In the genomic region with DNA sequence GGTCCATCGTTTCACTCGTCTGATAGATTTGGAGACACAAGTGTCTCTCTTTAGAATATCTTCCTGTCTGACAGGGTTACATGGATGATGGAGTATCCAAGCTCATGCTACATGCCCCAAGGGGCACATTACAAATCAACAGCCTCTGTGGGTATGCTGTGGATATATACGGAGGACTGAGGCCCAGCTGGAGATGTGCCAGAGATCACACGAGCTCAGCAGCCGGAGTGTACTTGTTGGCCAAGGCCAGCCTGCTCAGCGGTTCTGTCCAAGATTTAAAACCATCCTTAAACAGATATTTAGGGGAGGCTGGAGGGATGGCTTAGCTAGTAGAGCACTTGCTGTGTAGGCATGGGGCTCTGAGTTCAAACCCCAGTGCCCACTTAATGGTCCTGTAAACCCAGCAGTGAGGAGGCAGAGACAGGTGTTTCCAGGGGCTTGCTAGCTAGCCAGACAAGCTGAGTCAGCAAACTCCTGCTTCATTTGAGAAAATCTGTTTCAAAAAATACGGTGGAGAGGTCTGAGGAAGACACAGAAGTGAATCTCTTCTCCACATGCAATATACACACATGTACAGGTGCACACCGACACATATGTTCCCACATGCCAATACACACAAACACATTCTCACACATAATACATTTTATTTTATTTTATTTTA, we compare ENCODE assay signal across 14 mouse cellular contexts.
DNase-seq lines count a peak whose midpoint lies in the region; ATAC-seq and TF ChIP-seq lines count a peak whose summit lies in the region.
"Had no signal": no experiment of that assay in that cellular context is flagged by ENCODE, and none has a peak within 500 bp of the region (broad histone marks: within the 10 kb centered on the region; RNA-seq: fewer than 3 reads in every experiment).

No protein-coding gene starts in this region.

- no peak for ATAC-seq in midbrain, embryonic 14.5 days (ENCODE audit: low FRiP score, low TSS enrichment)
- ATAC-seq in neural tube, embryonic 15.5 days (ENCODE audit: low FRiP score): peak; percentile 36; the same call in 1 of the 2 replicates
- ATAC-seq: intestine, embryonic 16.5 days had no signal

- no peak overlapping the region for H3K4me3 ChIP-seq in midbrain, embryonic 14.5 days (replicated peaks; ENCODE audit: low read depth, low read length)
- H3K4me3 ChIP-seq in midbrain, embryonic 10.5 days: no peak overlapping the region
- no peak overlapping the region for H3K4me3 ChIP-seq in neural tube, embryonic 15.5 days (replicated peaks)
- H3K4me3 ChIP-seq: liver, embryonic 15.5 days had no signal

- peaks cover 11% of the 10 kb centered on the region for H3K4me1 ChIP-seq in midbrain, embryonic 14.5 days (ENCODE audit: control insufficient read depth, insufficient read depth, low read length)
- peaks cover 13% of the 10 kb centered on the region for H3K4me1 ChIP-seq in midbrain, embryonic 10.5 days
- H3K4me1 ChIP-seq in neural tube, embryonic 15.5 days: peaks cover 21% of the 10 kb centered on the region
- H3K4me1 ChIP-seq: liver, embryonic 15.5 days had no signal

- no peak for TF ChIP-seq POLR2A in brain, embryonic 14.5 days (IDR thresholded peaks at IDR 0.05; ENCODE audit: borderline replicate concordance, extremely low read depth, insufficient read depth, insufficient read length, poor library complexity, severe bottlenecking)

- no peaks in the 10 kb centered on the region for H3K27me3 ChIP-seq in midbrain, embryonic 14.5 days (ENCODE audit: control insufficient read depth, insufficient read depth, low read length)
- peaks cover 10% of the 10 kb centered on the region for H3K27me3 ChIP-seq in midbrain, embryonic 10.5 days (ENCODE audit: low read depth, poor library complexity, severe bottlenecking)
- H3K27me3 ChIP-seq in neural tube, embryonic 15.5 days (replicated peaks): no peaks in the 10 kb centered on the region
- H3K27me3 ChIP-seq: liver, embryonic 15.5 days had no signal

- H3K4me2 ChIP-seq in midbrain, embryonic 14.5 days (ENCODE audit: low read length): no peak overlapping the region
- no peak overlapping the region for H3K4me2 ChIP-seq in neural tube, embryonic 15.5 days
- H3K4me2 ChIP-seq: liver, embryonic 15.5 days had no signal

- H3K27ac ChIP-seq in midbrain, embryonic 14.5 days (replicated peaks; ENCODE audit: low read depth, low read length): peak overlapping the region; percentile 43; the same call in 1 of the 2 replicates
- H3K27ac ChIP-seq in midbrain, embryonic 10.5 days (replicated peaks): no peak overlapping the region
- peak overlapping the region; percentile 66 for H3K27ac ChIP-seq in neural tube, embryonic 15.5 days (replicated peaks)
- H3K27ac ChIP-seq: liver, embryonic 15.5 days had no signal

- peak; percentile 39 to 48 for DNase-seq in cerebellum, postnatal 14 days
- no peak for DNase-seq in cerebellum, adult 18-20 months
- DNase-seq in midbrain, embryonic 14.5 days: no peak
- no peak for DNase-seq in midbrain, embryonic 10.5 days (ENCODE audit: low spot score)
- peak; percentile 67 for DNase-seq in brain, embryonic 14.5 days (ENCODE audit: low read depth)
- DNase-seq in layer of hippocampus, adult 18-20 months (ENCODE audit: low spot score in 2 of 2): no peak
- DNase-seq: B cell, adult 2 months; heart, postnatal 10 days; kidney, postnatal 14 days; thymus, postnatal 25 days had no signal

- no peaks in the 10 kb centered on the region for H3K9me3 ChIP-seq in midbrain, embryonic 14.5 days (ENCODE audit: control insufficient read depth, low read length)
- H3K9me3 ChIP-seq in midbrain, embryonic 10.5 days (replicated peaks): no peaks in the 10 kb centered on the region
- no peaks in the 10 kb centered on the region for H3K9me3 ChIP-seq in neural tube, embryonic 15.5 days (replicated peaks)
- H3K9me3 ChIP-seq: G1E; liver, embryonic 15.5 days had no signal

- no peak overlapping the region for H3K9ac ChIP-seq in midbrain, embryonic 14.5 days (replicated peaks; ENCODE audit: low read length)
- H3K9ac ChIP-seq in neural tube, embryonic 15.5 days (replicated peaks): no peak overlapping the region
- H3K9ac ChIP-seq: liver, embryonic 15.5 days had no signal

- no peaks in the 10 kb centered on the region for H3K36me3 ChIP-seq in midbrain, embryonic 14.5 days (ENCODE audit: control insufficient read depth, insufficient read depth, low read length)
- no peaks in the 10 kb centered on the region for H3K36me3 ChIP-seq in midbrain, embryonic 10.5 days
- H3K36me3 ChIP-seq in neural tube, embryonic 15.5 days: no peaks in the 10 kb centered on the region
- H3K36me3 ChIP-seq: G1E; liver, embryonic 15.5 days had no signal

- no peak for TF ChIP-seq CTCF in brain, embryonic 14.5 days (IDR thresholded peaks at IDR 0.05; ENCODE audit: borderline replicate concordance, extremely low read depth, insufficient read depth, insufficient read length)

- 51% methylated on average over 8 of the region's 8 CpGs for whole genome bisulfite sequencing in midbrain, embryonic 14.5 days
- 72% methylated on average over 8 of the region's 8 CpGs for WGBS in midbrain, embryonic 10.5 days
- 31% methylated on average over 8 of the region's 8 CpGs for WGBS in neural tube, embryonic 15.5 days

Comparison
In these comparisons a context has a peak if more than half of its experiments do, and no peak if none do; other contexts are left out.
1. DNase-seq: peak in cerebellum, postnatal 14 days (2 of 2) and brain, embryonic 14.5 days (single experiment); none in cerebellum, adult 18-20 months (0 of 2), midbrain, embryonic 14.5 days (single experiment), midbrain, embryonic 10.5 days (single experiment) and layer of hippocampus, adult 18-20 months (0 of 2).